Mouse (Mus musculus): Measurements from ENCODE around the gene Hand1. TPM values are rescaled to one million over a fixed set of nuclear protein-coding genes. Genes with fewer than 3 reads are reported as not detected.
A peak's percentile ranks its signal among the peaks of the same experiment; 100 is the strongest.

The Hand1 gene
- polyA plus RNA-seq, 1 experiment from 2014 or later = 0.69 TPM

GRCm38 (mm10) chr11:57818189-57818588 lies 14.4 kb downstream of the Hand1 start:
- H3K27ac ChIP-seq (replicated peaks) = no peak overlapping the region
- no peak for ATAC-seq (ENCODE audit: insufficient number of reproducible peaks, low FRiP score, low TSS enrichment, low read depth)
- no peaks in the 10 kb centered on the region for H3K27me3 ChIP-seq
- H3K4me1 ChIP-seq = no peaks in the 10 kb centered on the region
- H3K36me3 ChIP-seq = no peaks in the 10 kb centered on the region
- no peak overlapping the region for H3K4me2 ChIP-seq (replicated peaks)
- no peak overlapping the region for H3K4me3 ChIP-seq (replicated peaks)
- no peak overlapping the region for H3K9ac ChIP-seq
- 81% methylated on average over 4 of the region's 4 CpGs for WGBS
- no peaks in the 10 kb centered on the region for H3K9me3 ChIP-seq (replicated peaks)

GRCm38 (mm10) chr11:57813641-57814040 lies 19.0 kb downstream of the Hand1 start:
- no peaks in the 10 kb centered on the region for H3K27me3 ChIP-seq

GRCm38 (mm10) chr11:57812212-57812611 lies 20.4 kb downstream of the Hand1 start:
- H3K4me3 ChIP-seq (replicated peaks) = no peak overlapping the region
- no peak for ATAC-seq (ENCODE audit: insufficient number of reproducible peaks, low FRiP score, low TSS enrichment, low read depth)
- H3K9me3 ChIP-seq (replicated peaks) = no peaks in the 10 kb centered on the region
- 93% methylated on average over 8 of the region's 8 CpGs for WGBS
- no peak overlapping the region for H3K4me2 ChIP-seq (replicated peaks)
- no peaks in the 10 kb centered on the region for H3K27me3 ChIP-seq
- H3K27ac ChIP-seq (replicated peaks) = no peak overlapping the region
- peaks cover 34% of the 10 kb centered on the region for H3K36me3 ChIP-seq
- no peaks in the 10 kb centered on the region for H3K4me1 ChIP-seq
- no peak overlapping the region for H3K9ac ChIP-seq

More at GRCm38 (mm10) chr11:57813641-57814040, 19.0 kb downstream of the Hand1 start:
- Histone ChIP-seq H3K9me3 (replicated peaks) (no peaks in the 10 kb centered on the region), H3K36me3 (peaks cover 26% of the 10 kb centered on the region), H3K4me2 (replicated peaks) (no peak overlapping the region), H3K4me3 (replicated peaks) (no peak overlapping the region), H3K4me1 (no peaks in the 10 kb centered on the region), H3K27ac (replicated peaks) (no peak overlapping the region), H3K9ac (no peak overlapping the region)
- no peak for ATAC-seq (ENCODE audit: insufficient number of reproducible peaks, low FRiP score, low TSS enrichment, low read depth)
- 88% methylated on average over 3 of the region's 3 CpGs for WGBS

- Histone ChIP-seq H3K36me3 (peaks cover 37% of the 10 kb centered on the region), H3K27ac (replicated peaks) (no peak overlapping the region), H3K27me3 (no peaks in the 10 kb centered on the region), H3K4me3 (replicated peaks) (no peak overlapping the region), H3K4me1 (no peaks in the 10 kb centered on the region), H3K9me3 (replicated peaks) (no peaks in the 10 kb centered on the region), H3K9ac (no peak overlapping the region), H3K4me2 (replicated peaks) (no peak overlapping the region)
- 78% methylated on average over 7 of the region's 7 CpGs for WGBS
- no peak for ATAC-seq (ENCODE audit: insufficient number of reproducible peaks, low FRiP score, low TSS enrichment, low read depth)
These were observed 21.6 kb downstream of the Hand1 start for GRCm38 (mm10) chr11:57811006-57811405.

GRCm38 (mm10) chr11:57809732-57810098 lies 22.9 kb downstream of the Hand1 start:
- Histone ChIP-seq H3K9ac (no peak overlapping the region), H3K4me3 (replicated peaks) (no peak overlapping the region), H3K4me2 (replicated peaks) (no peak overlapping the region), H3K4me1 (no peaks in the 10 kb centered on the region), H3K27me3 (no peaks in the 10 kb centered on the region), H3K9me3 (replicated peaks) (no peaks in the 10 kb centered on the region), H3K36me3 (peaks cover 40% of the 10 kb centered on the region), H3K27ac (replicated peaks) (no peak overlapping the region)
- 92% methylated on average over 8 of the region's 8 CpGs for WGBS
- ATAC-seq (ENCODE audit: insufficient number of reproducible peaks, low FRiP score, low TSS enrichment, low read depth) = no peak

GRCm38 (mm10) chr11:57809017-57809731 lies 23.4 kb downstream of the Hand1 start:
- no peak overlapping the region for H3K4me2 ChIP-seq (replicated peaks)
- no peaks in the 10 kb centered on the region for H3K9me3 ChIP-seq (replicated peaks)
- no peaks in the 10 kb centered on the region for H3K27me3 ChIP-seq
- H3K4me3 ChIP-seq (replicated peaks) = no peak overlapping the region
- peaks cover 40% of the 10 kb centered on the region for H3K36me3 ChIP-seq
- no peak overlapping the region for H3K9ac ChIP-seq
- WGBS = 90% methylated on average over 17 of the region's 17 CpGs
- H3K27ac ChIP-seq (replicated peaks) = no peak overlapping the region
- no peak for ATAC-seq (ENCODE audit: insufficient number of reproducible peaks, low FRiP score, low TSS enrichment, low read depth)
- no peaks in the 10 kb centered on the region for H3K4me1 ChIP-seq

GRCm38 (mm10) chr11:57805047-57805446 lies 27.6 kb downstream of the Hand1 start:
- H3K4me1 ChIP-seq = peaks cover 25% of the 10 kb centered on the region
- WGBS = 56% methylated on average over 3 of the region's 3 CpGs

GRCm38 (mm10) chr11:57802511-57802870 lies 30.1 kb downstream of the Hand1 start:
- WGBS = under 1% methylated on average over 18 of the region's 18 CpGs
- Histone ChIP-seq H3K27ac (replicated peaks) (peak overlapping the region; percentile 17), H3K9me3 (replicated peaks) (no peaks in the 10 kb centered on the region), H3K4me3 (replicated peaks) (peak overlapping the region; percentile 92), H3K4me1 (peaks cover 26% of the 10 kb centered on the region), H3K9ac (peak overlapping the region; percentile 86), H3K36me3 (peaks cover 8% of the 10 kb centered on the region; the same call in 1 of the 2 replicates), H3K4me2 (replicated peaks) (peak overlapping the region; percentile 94), H3K27me3 (no peaks in the 10 kb centered on the region)
- ATAC-seq (ENCODE audit: insufficient number of reproducible peaks, low FRiP score, low TSS enrichment, low read depth) = no peak

More at GRCm38 (mm10) chr11:57805047-57805446, 27.6 kb downstream of the Hand1 start:
- Histone ChIP-seq H3K9me3 (replicated peaks) (no peaks in the 10 kb centered on the region), H3K27me3 (no peaks in the 10 kb centered on the region), H3K36me3 (peaks cover 25% of the 10 kb centered on the region), H3K9ac (no peak overlapping the region), H3K4me2 (replicated peaks) (no peak overlapping the region), H3K4me3 (replicated peaks) (no peak overlapping the region), H3K27ac (replicated peaks) (no peak overlapping the region)
- no peak for ATAC-seq (ENCODE audit: insufficient number of reproducible peaks, low FRiP score, low TSS enrichment, low read depth)

GRCm38 (mm10) chr11:57801766-57802510 lies 30.7 kb downstream of the Hand1 start:
- peak; percentile 66 for ATAC-seq (ENCODE audit: insufficient number of reproducible peaks, low FRiP score, low TSS enrichment, low read depth)
- Histone ChIP-seq H3K9me3 (replicated peaks) (no peaks in the 10 kb centered on the region), H3K4me2 (replicated peaks) (peak overlapping the region; percentile 94), H3K4me3 (replicated peaks) (peak overlapping the region; percentile 92), H3K27ac (replicated peaks) (peak overlapping the region; percentile 68), H3K9ac (peak overlapping the region; percentile 86), H3K4me1 (peaks cover 26% of the 10 kb centered on the region), H3K27me3 (no peaks in the 10 kb centered on the region), H3K36me3 (0 out of 2 replicates have a peak, but pooled peaks cover 6% of the 10 kb centered on the region)
- WGBS = under 1% methylated on average over 84 of the region's 85 CpGs

- Histone ChIP-seq H3K4me3 (replicated peaks) (peak within 1 kb of the TSS; percentile 92), H3K9ac (peak within 1 kb of the TSS; percentile 86), H3K36me3 (0 out of 2 replicates have a peak, but pooled peaks cover 4% of the 10 kb centered on the region), H3K27ac (replicated peaks) (peak within 1 kb of the TSS; percentile 78), H3K9me3 (replicated peaks) (no peaks in the 10 kb centered on the region), H3K4me1 (peaks cover 26% of the 10 kb centered on the region), H3K27me3 (no peaks in the 10 kb centered on the region), H3K4me2 (replicated peaks) (peak within 1 kb of the TSS; percentile 94)
- ATAC-seq (ENCODE audit: insufficient number of reproducible peaks, low FRiP score, low TSS enrichment, low read depth) = peak; percentile 96
- under 1% methylated on average over 65 of the region's 66 CpGs for WGBS
These were observed 31.4 kb downstream of the Hand1 start, which contains the start of gene Sap30l for GRCm38 (mm10) chr11:57800971-57801765. Sap30l (plus strand) TSS chr11:57801637.

Measured in embryonic facial prominence, embryonic 15.5 days (tissue).